Mouse (Mus musculus) liver, embryonic 15.5 days (tissue): Measurements from ENCODE around the gene Btbd35f8. TPM values are rescaled to one million over a fixed set of nuclear protein-coding genes. Genes with fewer than 3 reads are reported as not detected.
"Not testable (repeated sequence)": the region's sequence is repeated elsewhere in the genome, so short reads cannot be mapped to it uniquely, and the experiment has no call there.

Source experiments
- ATAC-seq: fragments of 200-750 bp; cut with Nextera tagmentation; 2 replicates; pipeline ENCODE4 v1.8.0; 2017; ENCODE audit warnings: moderate number of reproducible peaks, mild to moderate bottlenecking, moderate library complexity; ENCODE audit not compliant: insufficient read depth
- H3K27ac ChIP-seq: fragments of 300-500 bp; sonication (generic); replicated peaks from 2 replicates; pipeline ENCODE4 v1.5.1; 2015; ENCODE audit warnings: mild to moderate bottlenecking, inconsistent platforms
- H3K27me3 ChIP-seq: fragments of 300-500 bp; sonication (generic); 2 replicates; pipeline ENCODE4 v1.6.1; 2015; ENCODE audit warnings: mild to moderate bottlenecking, inconsistent platforms
- H3K36me3 ChIP-seq: fragments of 300-500 bp; sonication (generic); replicated peaks from 2 replicates; pipeline ENCODE4 v1.6.1; 2015; ENCODE audit warnings: moderate library complexity, mild to moderate bottlenecking, inconsistent platforms
- H3K4me1 ChIP-seq: fragments of 300-500 bp; sonication (generic); replicated peaks from 2 replicates; pipeline ENCODE4 v1.6.1; 2015; ENCODE audit warnings: inconsistent platforms
- H3K4me2 ChIP-seq: fragments of 300-500 bp; sonication (generic); 2 replicates; pipeline ENCODE4 v1.6.1; 2015; ENCODE audit warnings: moderate library complexity, mild to moderate bottlenecking, inconsistent platforms
- H3K4me3 ChIP-seq: fragments of 300-500 bp; sonication (generic); replicated peaks from 2 replicates; pipeline ENCODE4 v1.5.1; 2015; ENCODE audit warnings: mild to moderate bottlenecking, inconsistent platforms
- H3K9ac ChIP-seq: fragments of 300-500 bp; sonication (generic); 2 replicates; pipeline ENCODE4 v1.6.1; 2015; ENCODE audit warnings: moderate library complexity, mild to moderate bottlenecking, inconsistent platforms
- H3K9me3 ChIP-seq: fragments of 300-500 bp; sonication (generic); replicated peaks from 2 replicates; pipeline ENCODE4 v1.6.1; 2016; ENCODE audit warnings: inconsistent platforms
- WGBS: fragments of 180-500 bp; shearing (Covaris S2); methylation state at CpG from one replicate; pipeline ENCODE4 v1.1.7; 2015; ENCODE audit warnings: mixed read lengths; ENCODE audit not compliant: insufficient replicate concordance; 5-methylcytosine and 5-hydroxymethylcytosine counted together
- polyA plus RNA-seq: library from polyadenylated mRNA; unstranded; fragments of >200 nt; fragmentation: Nextera tagmentation; extraction: Ambion mirVana; gene quantifications from 2 replicates; pipeline ENCODE4 v1.2.1, GENCODE M21; 2015

Gene Btbd35f8
- not detected in 2 replicates for polyA plus RNA-seq

- WGBS, result no CpG with 5 or more reads among the region's 3 CpGs
- not testable (repeated sequence) for H3K27me3 ChIP-seq, ATAC-seq, H3K4me3 ChIP-seq, H3K9me3 ChIP-seq, H3K4me1 ChIP-seq, H3K36me3 ChIP-seq, H3K27ac ChIP-seq, H3K4me2 ChIP-seq, H3K9ac ChIP-seq
These were observed at the start of gene Btbd35f8 for GRCm38 (mm10) chrX:34450224-34450623. TSS of gene Btbd35f8 (plus strand) at chrX:34450524.

Other genes starting within 250 kb of the Btbd35f8 start
- gene Spin2g, start 211.8 kb upstream of the Btbd35f8 start, polyA plus RNA-seq, result not detected in 2 replicates